Mouse (Mus musculus) limb, embryonic 14.5 days (tissue): Measurements from ENCODE around the gene Dvl1. TPM values are rescaled to one million over a fixed set of nuclear protein-coding genes. Genes with fewer than 3 reads are reported as not detected.

Experiments
- ATAC-seq: fragments of 200-750 bp; cut with Nextera tagmentation; 2 replicates; pipeline ENCODE4 v1.8.0; 2017; ENCODE audit warnings: low read depth, moderate number of reproducible peaks, moderate TSS enrichment; ENCODE audit not compliant: low FRiP score
- DNase-seq: peaks from one replicate; pipeline ENCODE4 v3.0.0-alpha.2; 2015; ENCODE audit warnings: low spot score
- H3K27ac ChIP-seq: fragments of 300-500 bp; sonication (generic); replicated peaks from 2 replicates; pipeline ENCODE4 v1.5.1; 2014; ENCODE audit warnings: low read depth, mild to moderate bottlenecking, low read length, moderate library complexity, mixed read lengths
- H3K27me3 ChIP-seq: fragments of 300-500 bp; sonication (generic); 2 replicates; pipeline ENCODE4 v1.6.1; 2014; ENCODE audit warnings: low read length, mixed read lengths; ENCODE audit not compliant: control insufficient read depth, insufficient read depth
- H3K36me3 ChIP-seq: fragments of 300-500 bp; sonication (generic); 2 replicates; pipeline ENCODE4 v1.6.1; 2014; ENCODE audit warnings: mild to moderate bottlenecking, low read length, moderate library complexity, mixed read lengths; ENCODE audit not compliant: control insufficient read depth, insufficient read depth
- H3K4me1 ChIP-seq: fragments of 300-500 bp; sonication (generic); 2 replicates; pipeline ENCODE4 v1.6.1; 2014; ENCODE audit warnings: antibody characterized with exemption, low read length, mixed read lengths; ENCODE audit not compliant: control insufficient read depth, insufficient read depth
- H3K4me2 ChIP-seq: fragments of 300-500 bp; sonication (generic); replicated peaks from 2 replicates; pipeline ENCODE4 v1.6.1; 2014; ENCODE audit warnings: low read depth, mild to moderate bottlenecking, low read length, moderate library complexity; ENCODE audit not compliant: severe bottlenecking
- H3K4me3 ChIP-seq: fragments of 300-500 bp; sonication (generic); replicated peaks from 2 replicates; pipeline ENCODE4 v1.5.1; 2014; ENCODE audit warnings: low read length
- H3K9ac ChIP-seq: fragments of 300-500 bp; sonication (generic); 2 replicates; pipeline ENCODE4 v1.6.1; 2014; ENCODE audit warnings: mild to moderate bottlenecking, low read depth, low read length, moderate library complexity; ENCODE audit not compliant: severe bottlenecking
- H3K9me3 ChIP-seq: fragments of 300-500 bp; sonication (generic); 2 replicates; pipeline ENCODE4 v1.6.1; 2016; ENCODE audit warnings: low read length; ENCODE audit not compliant: control insufficient read depth
- POLR2A ChIP-seq: fragments of 200-500 bp; IDR thresholded peaks from 2 replicates; pipeline ENCODE4 v1.8.0; 2012; ENCODE audit warnings: inconsistent platforms, mild to moderate bottlenecking, moderate library complexity, borderline replicate concordance; ENCODE audit not compliant: insufficient read depth, insufficient read length; ENCODE audit errors: extremely low read depth
- WGBS: fragments of 180-500 bp; shearing (Covaris S2); extraction: QIAGEN DNeasy Blood & Tissue Kit; methylation state at CpG from one replicate; pipeline ENCODE4 v1.1.7; 2014; 5-methylcytosine and 5-hydroxymethylcytosine counted together
- polyA plus RNA-seq, 2 experiments: library from polyadenylated mRNA; depleted of rRNA in 1 of 2; stranded (reverse) in 1 of 2; unstranded in 1 of 2; fragments of >200 nt; fragmentation: Nextera tagmentation in 1 of 2; extraction: Ambion mirVana in 1 of 2; gene quantifications; 2 replicates each; pipeline versions ENCODE4 v1.2.1 to v1.2.3; 2012 to 2014

Gene Dvl1
- polyA plus RNA-seq, 2 experiments = 17.4 to 92.9 TPM

- TF ChIP-seq POLR2A = no peak
- peak; percentile 5; the same call in 1 of the 2 replicates for ATAC-seq
Observed at GRCm38 (mm10) chr4:155840076-155841002, 6.9 kb upstream of the Dvl1 start.

GRCm38 (mm10) chr4:155841003-155841454, 6.2 kb upstream of the Dvl1 start:
- Histone ChIP-seq H3K36me3 (peaks cover 21% of the 10 kb centered on the region), H3K4me1 (peaks cover 24% of the 10 kb centered on the region), H3K9me3 (no peaks in the 10 kb centered on the region), H3K27me3 (no peaks in the 10 kb centered on the region), H3K27ac (peak overlapping the region; percentile 76), H3K9ac (peak overlapping the region; percentile 62), H3K4me2 (peak overlapping the region; percentile 68), H3K4me3 (peak overlapping the region; percentile 48)
- peak; percentile 50 for ATAC-seq
- no peak for TF ChIP-seq POLR2A
- 0% methylated on average over 32 of the region's 32 CpGs for WGBS
- DNase-seq = peak; percentile 79

More at GRCm38 (mm10) chr4:155840076-155841002, 6.9 kb upstream of the Dvl1 start:
- no peak for DNase-seq
- Histone ChIP-seq H3K27me3 (no peaks in the 10 kb centered on the region), H3K9ac (peak overlapping the region; percentile 62), H3K4me2 (peak overlapping the region; percentile 68), H3K36me3 (peaks cover 21% of the 10 kb centered on the region), H3K4me1 (peaks cover 24% of the 10 kb centered on the region), H3K27ac (peak overlapping the region; percentile 76), H3K4me3 (peak overlapping the region; percentile 48), H3K9me3 (no peaks in the 10 kb centered on the region)
- WGBS = 4% methylated on average over 8 of the region's 8 CpGs

GRCm38 (mm10) chr4:155841651-155842270, 5.4 kb upstream of the Dvl1 start:
- Histone ChIP-seq H3K27me3 (no peaks in the 10 kb centered on the region), H3K9me3 (no peaks in the 10 kb centered on the region), H3K4me2 (peak overlapping the region; percentile 68), H3K36me3 (peaks cover 21% of the 10 kb centered on the region), H3K27ac (no peak overlapping the region), H3K4me1 (peaks cover 24% of the 10 kb centered on the region), H3K4me3 (no peak overlapping the region), H3K9ac (no peak overlapping the region)
- WGBS = 48% methylated on average over 38 of the region's 38 CpGs
- ATAC-seq (no peak), DNase-seq (no peak)
- no peak for TF ChIP-seq POLR2A

- TF ChIP-seq POLR2A = no peak
- ATAC-seq = no peak
- H3K9ac ChIP-seq = no peak overlapping the region
- H3K4me1 ChIP-seq = peaks cover 28% of the 10 kb centered on the region
- DNase-seq = no peak
- H3K27me3 ChIP-seq = no peaks in the 10 kb centered on the region
- H3K27ac ChIP-seq = no peak overlapping the region
- H3K36me3 ChIP-seq = peaks cover 21% of the 10 kb centered on the region
- no peaks in the 10 kb centered on the region for H3K9me3 ChIP-seq
- no peak overlapping the region for H3K4me3 ChIP-seq
- WGBS = 94% methylated on average over 5 of the region's 5 CpGs
- H3K4me2 ChIP-seq = no peak overlapping the region
Observed at GRCm38 (mm10) chr4:155843231-155843630, 4.0 kb upstream of the Dvl1 start.
